Comparison of ENCODE assay signal across 8 mouse cellular contexts in genomic region chr15:81989371-81990062, GRCm38 (mm10). TPM values are rescaled to one million over a fixed set of nuclear protein-coding genes. Genes with fewer than 3 reads are reported as not detected.
DNase-seq lines count a peak whose midpoint lies in the region; ATAC-seq lines count a peak whose summit lies in the region.

No protein-coding gene starts in this region.

- H3K4me1 ChIP-seq in megakaryocyte, embryonic 14.5 days, result peaks cover 12% of the 10 kb centered on the region

- H3K9me3 ChIP-seq in megakaryocyte, embryonic 14.5 days, result no peaks in the 10 kb centered on the region

- H3K36me3 ChIP-seq in megakaryocyte, embryonic 14.5 days (replicated peaks; ENCODE audit: low read length), result peaks cover 31% of the 10 kb centered on the region

- peak; percentile 90 for DNase-seq in ZHBTc4 (ENCODE audit: low read depth, low spot score)
- DNase-seq in gastrocnemius, postnatal 10 days, result peak; percentile 91
- peak; percentile 91 for DNase-seq in induced T-regulatory cell, adult 2 months (ENCODE audit: low read depth)
- DNase-seq in left cerebral cortex, adult 8-10 months (ENCODE audit: low spot score in 2 of 2), result peak; percentile 74 to 78
- DNase-seq in right cerebral cortex, adult 2 months (ENCODE audit: low spot score in 2 of 2), result peak; percentile 85 to 90
- DNase-seq in urinary bladder, postnatal 14 days (ENCODE audit: low spot score), result peak; percentile 88

- peak overlapping the region; percentile 51 for H3K4me3 ChIP-seq in megakaryocyte, embryonic 14.5 days (replicated peaks)

- ATAC-seq in common myeloid progenitor, adult 5-6 weeks (replicated peaks; ENCODE audit: low read depth, poor library complexity, severe bottlenecking), result peak; percentile 84

- peaks cover 3% of the 10 kb centered on the region for H3K27me3 ChIP-seq in megakaryocyte, embryonic 14.5 days (replicated peaks)

RNA-seq across cellular contexts. Expression of gene Xrcc6, which starts 1.9 kb away (rescaled TPM):
- 409 and 444 TPM in 2 replicates for total RNA-seq in common myeloid progenitor, adult 5-6 weeks (2017)
- total RNA-seq in gastrocnemius, postnatal 10 days (2021), result 10 to 100 TPM; 25.5 to 26.0 TPM
- 10 to 100 TPM; 21.9 to 28.5 (median 26.0) TPM for total RNA-seq in left cerebral cortex, adult 8-10 months (2022)
- 7.9 and 8.1 TPM in 2 replicates for polyA plus RNA-seq in megakaryocyte, embryonic 14.5 days (2012; ENCODE audit: insufficient read depth, low replicate concordance)

RNA-seq across cellular contexts. Expression of gene 1700029P11Rik, which starts 9.2 kb away (rescaled TPM):
- not detected in 2 replicates for total RNA-seq in common myeloid progenitor, adult 5-6 weeks (2017)
- not detected for total RNA-seq in gastrocnemius, postnatal 10 days (2021)
- total RNA-seq in left cerebral cortex, adult 8-10 months (2022), result not detected
- not detected in 2 replicates for polyA plus RNA-seq in megakaryocyte, embryonic 14.5 days (2012; ENCODE audit: insufficient read depth, low replicate concordance)

RNA-seq across cellular contexts. Expression of gene Pmm1, which starts 28.8 kb away (rescaled TPM):
- total RNA-seq in common myeloid progenitor, adult 5-6 weeks (2017), result 15.1 and 17.1 TPM in 2 replicates
- total RNA-seq in gastrocnemius, postnatal 10 days (2021), result 10 to 100 TPM; 12.0 to 15.3 TPM
- total RNA-seq in left cerebral cortex, adult 8-10 months (2022), result 100 to 1,000 TPM; 180 to 198 (median 188) TPM
- polyA plus RNA-seq in megakaryocyte, embryonic 14.5 days (2012; ENCODE audit: insufficient read depth, low replicate concordance), result 7.0 and 42.9 TPM in 2 replicates

RNA-seq across cellular contexts. Expression of gene Desi1, which starts 44.1 kb away (rescaled TPM):
- 12.2 and 13.6 TPM in 2 replicates for total RNA-seq in common myeloid progenitor, adult 5-6 weeks (2017)
- total RNA-seq in gastrocnemius, postnatal 10 days (2021), result 10 to 100 TPM; 18.5 to 20.7 TPM
- total RNA-seq in left cerebral cortex, adult 8-10 months (2022), result 100 to 1,000 TPM in 2 of 4 experiments, 10 to 100 TPM in 2; 81.8 to 126 (median 105) TPM
- polyA plus RNA-seq in megakaryocyte, embryonic 14.5 days (2012; ENCODE audit: insufficient read depth, low replicate concordance), result 53.6 and 99.4 TPM in 2 replicates

RNA-seq across cellular contexts. Expression of gene Csdc2, which starts 53.0 kb away (rescaled TPM):
- not detected in 2 replicates for total RNA-seq in common myeloid progenitor, adult 5-6 weeks (2017)
- total RNA-seq in gastrocnemius, postnatal 10 days (2021), result 1 to 10 TPM; 5.7 to 6.0 TPM
- total RNA-seq in left cerebral cortex, adult 8-10 months (2022), result 10 to 100 TPM; 73.0 to 81.8 (median 75.8) TPM
- not detected in 2 replicates for polyA plus RNA-seq in megakaryocyte, embryonic 14.5 days (2012; ENCODE audit: insufficient read depth, low replicate concordance)

Comparison
In these comparisons a context has a peak if more than half of its experiments do, and no peak if none do; other contexts are left out.
1. Peak in every context shown above with its lines: DNase-seq, ATAC-seq and H3K4me3 ChIP-seq.
2. RNA of gene Xrcc6, which starts 1.9 kb away (total RNA-seq): 409 to 444 TPM in common myeloid progenitor, adult 5-6 weeks; 21.9 to 28.5 TPM in left cerebral cortex, adult 8-10 months and 25.5 to 26.0 TPM in gastrocnemius, postnatal 10 days; every median in the first group is over 10 times any median in the second.